Mouse (Mus musculus) spleen, adult 10 weeks (tissue): ENCODE data around the gene Gpr153. TPM values are rescaled to one million over a fixed set of nuclear protein-coding genes. Genes with fewer than 3 reads are reported as not detected.

Source experiments
- polyA plus RNA-seq: library from polyadenylated mRNA; stranded (reverse); fragments of 350-450 nt; fragmentation: Illumina TruSeq; extraction: RNeasy Lipid Tissue Mini Kit (QIAGEN cat#74804); gene quantifications from one replicate; pipeline ENCODE4 v1.2.3, GENCODE M21; 2015; ENCODE audit warnings: low replicate concordance; ENCODE audit not compliant: insufficient read depth

Gene Gpr153
- 2.8 TPM for polyA plus RNA-seq

GRCm38 (mm10) chr4:152273621-152274236 is at the start of gene Gpr153:
Gene Gpr153 (plus strand): TSS chr4:152274232.

DNA sequence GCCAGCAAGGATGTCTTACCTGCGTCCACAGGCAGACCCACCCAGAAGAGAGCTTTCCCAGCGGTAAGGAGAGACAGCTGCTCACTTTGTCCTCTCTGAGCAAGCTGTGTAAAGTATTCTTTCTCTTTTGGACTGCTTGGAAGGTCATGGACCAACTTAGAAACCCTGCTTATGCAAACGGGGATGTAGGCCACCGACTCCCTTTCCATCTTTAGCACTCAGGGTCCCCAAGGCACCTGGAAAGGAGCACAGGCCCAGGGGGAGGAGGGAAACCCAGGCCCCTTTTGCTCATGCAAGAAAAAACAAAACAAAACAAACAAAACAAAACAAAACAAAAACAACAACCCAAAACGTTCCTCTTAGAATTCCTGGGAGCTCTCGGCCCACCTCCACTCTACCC is 17.5 kb downstream of the Gpr153 start, which contains the start of gene Hes3:
Hes3 (minus strand) TSS at position 101 of the 400 bp plus-strand sequence.

DNA sequence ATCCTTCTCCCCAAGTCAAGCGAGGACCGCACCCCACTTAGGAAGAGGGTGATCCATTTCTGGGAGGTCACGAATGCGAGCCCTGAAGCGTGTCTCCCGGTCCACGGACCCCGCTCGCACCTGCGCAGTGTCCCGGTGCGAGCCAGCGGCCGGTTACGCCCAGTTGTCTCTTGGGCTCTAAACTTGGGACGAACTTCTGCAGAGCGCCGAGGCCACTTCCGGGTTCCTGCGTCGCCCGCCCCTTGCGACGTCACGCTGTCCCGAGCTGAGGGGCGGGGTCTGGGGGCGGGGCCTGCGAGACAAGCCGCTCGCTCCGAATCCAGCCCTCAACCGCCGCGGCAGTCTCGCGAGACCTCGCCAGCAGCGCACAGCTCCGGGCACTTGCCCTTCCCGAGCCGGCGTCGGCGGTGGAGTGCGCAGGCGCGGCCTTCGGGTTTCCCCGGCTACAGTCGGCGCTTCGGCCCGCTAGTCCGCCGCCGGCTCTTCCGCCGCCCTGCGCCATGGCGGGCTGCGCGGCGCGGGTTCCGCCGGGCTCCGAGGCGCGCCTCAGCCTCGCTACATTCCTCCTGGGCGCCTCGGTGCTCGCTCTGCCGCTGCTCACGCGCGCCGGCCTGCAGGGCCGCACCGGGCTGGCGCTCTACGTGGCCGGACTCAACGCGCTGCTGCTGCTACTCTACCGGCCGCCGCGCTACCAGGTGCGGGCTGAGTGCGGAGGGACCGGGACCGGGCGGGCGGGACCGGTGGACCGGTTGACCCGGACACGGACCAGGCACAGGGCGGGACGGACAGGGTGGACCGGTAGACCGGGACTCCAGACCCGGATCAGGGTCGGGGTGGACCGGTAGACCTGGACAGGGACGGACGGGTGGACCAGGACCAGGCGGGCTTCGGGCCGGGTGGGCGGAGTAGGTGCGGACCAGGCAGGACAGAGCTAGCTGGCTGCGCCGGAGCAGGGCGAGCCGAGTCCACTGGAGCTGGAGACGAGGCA is 23.1 kb downstream of the Gpr153 start, which contains the start of gene Icmt:
Icmt (plus strand) TSS at position 354 of the 988 bp plus-strand sequence.

DNA sequence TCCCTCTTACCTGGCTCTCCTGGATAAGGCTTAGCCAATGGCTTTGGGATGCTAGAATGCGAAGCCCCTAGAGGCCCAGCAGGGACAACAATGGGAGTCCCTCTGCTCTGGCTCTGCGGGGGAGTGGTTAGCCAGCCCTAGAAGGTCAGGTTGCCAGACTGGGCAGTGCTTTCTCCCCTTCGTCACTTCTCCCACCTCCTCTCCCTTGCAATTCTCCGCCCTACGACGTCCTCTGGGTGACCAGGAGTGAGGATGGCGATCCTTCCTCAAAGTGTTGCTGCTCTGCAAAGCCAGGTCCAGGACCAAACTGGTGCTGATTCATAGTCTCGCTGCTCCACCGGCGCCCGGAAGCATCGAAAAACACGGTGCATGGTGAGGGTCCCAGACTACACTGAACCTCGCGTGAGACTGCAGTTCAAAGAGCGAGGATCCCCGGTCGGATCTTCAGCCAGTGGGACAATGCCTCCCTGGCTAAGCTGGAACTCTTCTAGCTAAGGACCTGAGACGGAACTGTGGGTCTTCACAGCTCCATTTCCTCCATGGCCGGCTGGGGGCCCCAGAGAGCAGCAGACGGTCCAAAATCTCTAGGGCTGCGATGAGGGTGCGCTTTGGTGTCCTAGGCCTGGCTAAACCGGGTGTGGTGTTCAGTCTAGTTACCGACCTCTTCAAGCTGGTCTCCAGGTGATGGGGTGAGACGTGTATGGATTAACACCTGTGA is 44.6 kb downstream of the Gpr153 start, which contains the start of gene Rnf207:
Rnf207 (minus strand) TSS at position 477 of the 718 bp plus-strand sequence.

GRCm38 (mm10) chr4:152325574-152326411 is 51.8 kb downstream of the Gpr153 start, which contains the start of gene Rpl22:
Gene Rpl22 (plus strand): TSS chr4:152325742.

Other genes starting within 250 kb of the Gpr153 start
- 9.2 TPM for gene Zbtb48, start 246.6 kb upstream of the Gpr153 start, polyA plus RNA-seq
- not detected for gene Tas1r1, start 235.7 kb upstream of the Gpr153 start, polyA plus RNA-seq
- gene Nol9, start 234.9 kb upstream of the Gpr153 start, polyA plus RNA-seq: 29.8 TPM
- gene Plekhg5, start 201.7 kb upstream of the Gpr153 start, polyA plus RNA-seq: 1.6 TPM
- gene Tnfrsf25, start 158.3 kb upstream of the Gpr153 start, polyA plus RNA-seq: 5.4 TPM
- 0.79 TPM for gene Espn, start 121.9 kb upstream of the Gpr153 start, polyA plus RNA-seq
- gene Hes2, start 115.4 kb upstream of the Gpr153 start, polyA plus RNA-seq: 0.08 TPM
- 10.9 TPM for gene Acot7, start 96.1 kb upstream of the Gpr153 start, polyA plus RNA-seq
- not detected for gene Hes3, start 17.4 kb downstream of the Gpr153 start, polyA plus RNA-seq
- gene Icmt, start 23.0 kb downstream of the Gpr153 start, polyA plus RNA-seq: 19.9 TPM
- not detected for gene Rnf207, start 44.8 kb downstream of the Gpr153 start, polyA plus RNA-seq
- 1,802 TPM for gene Rpl22, start 51.5 kb downstream of the Gpr153 start, polyA plus RNA-seq
- 0.06 TPM for gene Chd5, start 64.4 kb downstream of the Gpr153 start, polyA plus RNA-seq
- gene Nphp4, start 202.5 kb downstream of the Gpr153 start, polyA plus RNA-seq: 0.37 TPM
- 40.7 TPM for gene Kcnab2, start 203.6 kb downstream of the Gpr153 start, polyA plus RNA-seq